Mouse (Mus musculus) heart, postnatal 4 days (tissue): ENCODE measurements at regions not wholly inside any gene's neighbourhood (a gene's known extent, or its start where the extent isn't known, plus 50 kb on each side); places are given as distances from the start of the nearest gene placed in this dataset.

Experiments
- DNase-seq: peaks from one replicate; pipeline ENCODE4 v3.0.0; 2021

- DNase-seq: no peak
Observed at GRCm38 (mm10) chr16:29877372-29878123, 186.6 kb upstream of the Hes1 start.

- no peak for DNase-seq
Observed at GRCm38 (mm10) chr16:29879665-29880064, 184.5 kb upstream of the Hes1 start.

GRCm38 (mm10) chr16:29881497-29881896 lies 182.7 kb upstream of the Hes1 start:
- peak; percentile 52 for DNase-seq

GRCm38 (mm10) chr16:29882226-29882972 lies 181.8 kb upstream of the Hes1 start:
- DNase-seq: peak; percentile 89

- no peak for DNase-seq
Observed at GRCm38 (mm10) chr16:29883252-29883992, 180.8 kb upstream of the Hes1 start.

GRCm38 (mm10) chr16:29884899-29885298 lies 179.3 kb upstream of the Hes1 start:
- peak; percentile 52 for DNase-seq

GRCm38 (mm10) chr16:29886755-29887154 lies 177.4 kb upstream of the Hes1 start:
- DNase-seq: peak; percentile 65

- no peak for DNase-seq
Observed at GRCm38 (mm10) chr16:29889346-29889745, 174.8 kb upstream of the Hes1 start.

GRCm38 (mm10) chr16:29891472-29891871 lies 172.7 kb upstream of the Hes1 start:
- no peak for DNase-seq

- peak; percentile 46 for DNase-seq
Observed at GRCm38 (mm10) chr16:29893871-29894828, 170.0 kb upstream of the Hes1 start.

GRCm38 (mm10) chr16:29896393-29896792 lies 167.8 kb upstream of the Hes1 start:
- DNase-seq: no peak

GRCm38 (mm10) chr16:29903510-29903909 lies 160.7 kb upstream of the Hes1 start:
- no peak for DNase-seq

- no peak for DNase-seq
Observed at GRCm38 (mm10) chr16:29904183-29904775, 159.9 kb upstream of the Hes1 start.

GRCm38 (mm10) chr16:29907331-29907730 lies 156.9 kb upstream of the Hes1 start:
- DNase-seq: no peak

- DNase-seq: no peak
Observed at GRCm38 (mm10) chr16:29908031-29908430, 156.2 kb upstream of the Hes1 start.

GRCm38 (mm10) chr16:29909923-29910465 lies 154.2 kb upstream of the Hes1 start:
- no peak for DNase-seq

- no peak for DNase-seq
Observed at GRCm38 (mm10) chr16:29911164-29911571, 153.0 kb upstream of the Hes1 start.

- DNase-seq: no peak
Observed at GRCm38 (mm10) chr16:29913357-29914010, 150.7 kb upstream of the Hes1 start.

- peak; percentile 90 for DNase-seq
Observed at GRCm38 (mm10) chr16:29915346-29915745, 148.8 kb upstream of the Hes1 start.

- DNase-seq: no peak
Observed at GRCm38 (mm10) chr16:29917989-29918388, 146.2 kb upstream of the Hes1 start.

- no peak for DNase-seq
Observed at GRCm38 (mm10) chr16:29918396-29918795, 145.8 kb upstream of the Hes1 start.
